Mouse (Mus musculus) spleen, adult 2 months (tissue): ENCODE measurements around the gene Smim22. TPM values are rescaled to one million over a fixed set of nuclear protein-coding genes. Genes with fewer than 3 reads are reported as not detected.

ENCODE experiments used
- DNase-seq, 2 experiments: peaks; one replicate each; pipeline versions ENCODE4 v3.0.0 to v3.0.0-alpha.2; 2012 to 2021; ENCODE audit warnings: low spot score in 2 of 2, low read depth in 1 of 2
- H3K27ac ChIP-seq: fragments of 200-500 bp; 2 replicates; pipeline ENCODE4 v1.5.1; 2012; ENCODE audit warnings: low read length, inconsistent platforms; ENCODE audit not compliant: insufficient read depth
- H3K27me3 ChIP-seq: fragments of 200-500 bp; 2 replicates; pipeline ENCODE4 v1.6.1; 2012; ENCODE audit warnings: mild to moderate bottlenecking, moderate library complexity, low read length, inconsistent platforms; ENCODE audit not compliant: control insufficient read depth, insufficient read depth
- H3K36me3 ChIP-seq: fragments of 200-500 bp; 2 replicates; pipeline ENCODE4 v1.6.1; 2012; ENCODE audit warnings: mild to moderate bottlenecking, low read length, inconsistent platforms; ENCODE audit not compliant: control insufficient read depth, insufficient read depth
- H3K4me1 ChIP-seq: fragments of 200-500 bp; 2 replicates; pipeline ENCODE4 v1.6.1; 2011; ENCODE audit warnings: inconsistent platforms; ENCODE audit not compliant: control insufficient read depth, insufficient read depth, insufficient read length
- H3K4me3 ChIP-seq: fragments of 200-500 bp; 2 replicates; pipeline ENCODE4 v1.5.1; 2011; ENCODE audit warnings: mild to moderate bottlenecking, inconsistent platforms; ENCODE audit not compliant: insufficient read depth, insufficient read length; ENCODE audit errors: extremely low read depth
- CTCF ChIP-seq: fragments of 200-500 bp; IDR thresholded peaks from 2 replicates; pipeline ENCODE4 v1.5.1; 2011; ENCODE audit warnings: mild to moderate bottlenecking, inconsistent platforms; ENCODE audit not compliant: insufficient read depth, insufficient read length, insufficient replicate concordance; ENCODE audit errors: extremely low read depth
- POLR2A ChIP-seq: fragments of 200-500 bp; IDR thresholded peaks from 2 replicates; pipeline ENCODE4 v1.6.1; 2011; ENCODE audit warnings: low read depth, low read length, inconsistent platforms
- WGBS: fragments of 180-500 bp; shearing (Covaris S2); methylation state at CpG from one replicate; pipeline ENCODE4 v1.1.7; 2018; 5-methylcytosine and 5-hydroxymethylcytosine counted together
- polyA plus RNA-seq: library from polyadenylated mRNA; depleted of rRNA; stranded (reverse); fragments of >200 nt; gene quantifications from 2 replicates; pipeline ENCODE4 v1.2.3, GENCODE M21; 2012; rRNA removed

Smim22 gene
- polyA plus RNA-seq, 1 experiment: 1.4 TPM

GRCm38 (mm10) chr16:5049774-5050234 lies 42.7 kb downstream of the Smim22 start, which contains the start of the genes Glyr1 and Ubn1:
Glyr1 (minus strand) TSS chr16:5049863.
Ubn1 (plus strand) TSS chr16:5050057.
- TF ChIP-seq CTCF (no peak), POLR2A (peak; percentile 92)
- H3K4me1 ChIP-seq: peaks cover 5% of the 10 kb centered on the region; the same call in 1 of the 2 replicates
- peak within 1 kb of the TSS; percentile 83 for H3K4me3 ChIP-seq
- peaks cover 14% of the 10 kb centered on the region for H3K36me3 ChIP-seq
- peak; percentile 99 to 100 for DNase-seq
- H3K27me3 ChIP-seq: no peaks in the 10 kb centered on the region
- peak within 1 kb of the TSS; percentile 96 for H3K27ac ChIP-seq
- WGBS: under 1% methylated on average over 55 of the region's 56 CpGs

- H3K4me3 ChIP-seq: peak overlapping the region; percentile 82
- no peaks in the 10 kb centered on the region for H3K27me3 ChIP-seq
- TF ChIP-seq CTCF (no peak), POLR2A (no peak)
- H3K27ac ChIP-seq: peak overlapping the region; percentile 96
- under 1% methylated on average over 78 of the region's 78 CpGs for WGBS
- peak; percentile 51 to 60 for DNase-seq
- H3K4me1 ChIP-seq: peaks cover 5% of the 10 kb centered on the region; the same call in 1 of the 2 replicates
- H3K36me3 ChIP-seq: peaks cover 18% of the 10 kb centered on the region
These were observed 43.4 kb downstream of the Smim22 start for GRCm38 (mm10) chr16:5050251-5051110.

Other genes with a start within 250 kb of the Smim22 start
- gene Cdip1, start 217.0 kb upstream of the Smim22 start, polyA plus RNA-seq: 40.4 and 55.2 TPM in 2 replicates
- gene 4930562C15Rik, start 171.9 kb upstream of the Smim22 start, polyA plus RNA-seq: not detected in 2 replicates
- 65.6 and 67.6 TPM in 2 replicates for gene Ubald1, start 127.0 kb upstream of the Smim22 start, polyA plus RNA-seq
- 103 and 134 TPM in 2 replicates for gene Mgrn1, start 121.0 kb upstream of the Smim22 start, polyA plus RNA-seq
- 70.3 and 78.4 TPM in 2 replicates for gene Nudt16l1, start 68.5 kb upstream of the Smim22 start, polyA plus RNA-seq
- gene Anks3, start 43.1 kb upstream of the Smim22 start, polyA plus RNA-seq: 51.5 and 56.3 TPM in 2 replicates
- gene Sept12, start 9.4 kb upstream of the Smim22 start, polyA plus RNA-seq: not detected in 2 replicates
- 229 and 300 TPM in 2 replicates for gene Rogdi, start 6.3 kb downstream of the Smim22 start, polyA plus RNA-seq
- 43.9 and 45.5 TPM in 2 replicates for gene Glyr1, start 42.6 kb downstream of the Smim22 start, polyA plus RNA-seq
- gene Ubn1, start 42.8 kb downstream of the Smim22 start, polyA plus RNA-seq: 31.2 and 40.3 TPM in 2 replicates
- 0.75 and 0.88 TPM in 2 replicates for gene Ppl, start 125.1 kb downstream of the Smim22 start, polyA plus RNA-seq
- gene Sec14l5, start 139.8 kb downstream of the Smim22 start, polyA plus RNA-seq: 0.53 and 0.55 TPM in 2 replicates
- gene Nagpa, start 196.7 kb downstream of the Smim22 start, polyA plus RNA-seq: 41.7 and 56.1 TPM in 2 replicates
- gene AU021092, start 215.0 kb downstream of the Smim22 start, polyA plus RNA-seq: 39.9 and 44.4 TPM in 2 replicates
- 42.1 and 45.4 TPM in 2 replicates for gene Alg1, start 226.3 kb downstream of the Smim22 start, polyA plus RNA-seq
- 35.4 and 46.6 TPM in 2 replicates for gene Eef2kmt, start 248.7 kb downstream of the Smim22 start, polyA plus RNA-seq